Mouse (Mus musculus): ENCODE results near the gene Atp5l. TPM values are rescaled to one million over a fixed set of nuclear protein-coding genes. Genes with fewer than 3 reads are reported as not detected.

Gene Atp5l
- polyA plus RNA-seq, 1 experiment: 166 TPM

- Histone ChIP-seq H3K27me3 (ENCODE audit: control insufficient read depth, insufficient read depth, low read length, poor library complexity, severe bottlenecking) (no peaks in the 10 kb centered on the region), H3K9me3 (replicated peaks; ENCODE audit: control insufficient read depth, insufficient read depth, low read length, poor library complexity, severe bottlenecking) (no peaks in the 10 kb centered on the region), H3K27ac (ENCODE audit: insufficient read depth, low read length) (no peak overlapping the region), H3K9ac (ENCODE audit: low read depth, poor library complexity, severe bottlenecking) (no peak overlapping the region), H3K4me1 (ENCODE audit: control insufficient read depth, insufficient read depth, low read length) (peaks cover 1% of the 10 kb centered on the region), H3K36me3 (ENCODE audit: control insufficient read depth, insufficient read depth, low read length, poor library complexity, severe bottlenecking) (peaks cover 7% of the 10 kb centered on the region), H3K4me3 (ENCODE audit: low read depth, low read length) (no peak overlapping the region)
- TF ChIP-seq CTCF (IDR thresholded peaks at IDR 0.05; ENCODE audit: low read depth, low read length): no peak
- no peak for TF ChIP-seq EP300 (IDR thresholded peaks at IDR 0.05; ENCODE audit: insufficient read depth, low read depth, low read length)
- TF ChIP-seq POLR2A (IDR thresholded peaks at IDR 0.05; ENCODE audit: insufficient read depth, low read length): no peak
Observed at GRCm38 (mm10) chr9:44875476-44875875, 45.1 kb downstream of the Atp5l start.

- no peak overlapping the region for H3K9ac ChIP-seq (ENCODE audit: low read depth, poor library complexity, severe bottlenecking)
- no peak overlapping the region for H3K4me3 ChIP-seq (ENCODE audit: low read depth, low read length)
- H3K36me3 ChIP-seq (ENCODE audit: control insufficient read depth, insufficient read depth, low read length, poor library complexity, severe bottlenecking): peaks cover 7% of the 10 kb centered on the region
- H3K9me3 ChIP-seq (replicated peaks; ENCODE audit: control insufficient read depth, insufficient read depth, low read length, poor library complexity, severe bottlenecking): no peaks in the 10 kb centered on the region
- no peak overlapping the region for H3K27ac ChIP-seq (ENCODE audit: insufficient read depth, low read length)
- no peaks in the 10 kb centered on the region for H3K27me3 ChIP-seq (ENCODE audit: control insufficient read depth, insufficient read depth, low read length, poor library complexity, severe bottlenecking)
- H3K4me1 ChIP-seq (ENCODE audit: control insufficient read depth, insufficient read depth, low read length): peaks cover 1% of the 10 kb centered on the region
- TF ChIP-seq CTCF (IDR thresholded peaks at IDR 0.05; ENCODE audit: low read depth, low read length) (no peak), EP300 (IDR thresholded peaks at IDR 0.05; ENCODE audit: insufficient read depth, low read depth, low read length) (no peak), POLR2A (IDR thresholded peaks at IDR 0.05; ENCODE audit: insufficient read depth, low read length) (no peak)
Observed at GRCm38 (mm10) chr9:44874198-44874597, 46.3 kb downstream of the Atp5l start.

DNA sequence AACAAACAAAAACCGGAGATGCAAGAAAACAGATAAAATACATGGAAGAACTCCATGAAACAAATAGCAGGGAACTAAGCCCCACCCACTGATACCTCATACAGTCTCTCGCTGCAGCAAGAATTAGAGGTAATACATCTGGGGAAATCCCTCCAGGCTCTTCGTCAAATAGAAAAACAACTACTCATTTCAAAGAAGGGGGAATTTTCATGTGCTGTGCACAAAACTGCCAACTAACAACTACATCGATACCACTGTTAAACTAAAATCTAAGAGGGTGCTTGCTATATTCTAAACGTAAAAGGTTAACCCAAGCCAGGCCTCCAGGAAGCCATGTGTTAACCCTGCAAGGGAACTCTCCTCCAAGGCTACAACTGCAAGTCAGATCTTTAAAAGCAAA, 46.9 kb downstream of the Atp5l start:
- peaks cover 1% of the 10 kb centered on the region for H3K4me1 ChIP-seq (ENCODE audit: control insufficient read depth, insufficient read depth, low read length)
- peaks cover 7% of the 10 kb centered on the region for H3K36me3 ChIP-seq (ENCODE audit: control insufficient read depth, insufficient read depth, low read length, poor library complexity, severe bottlenecking)
- no peak for TF ChIP-seq CTCF (IDR thresholded peaks at IDR 0.05; ENCODE audit: low read depth, low read length)
- TF ChIP-seq POLR2A (IDR thresholded peaks at IDR 0.05; ENCODE audit: insufficient read depth, low read length): no peak
- TF ChIP-seq EP300 (IDR thresholded peaks at IDR 0.05; ENCODE audit: insufficient read depth, low read depth, low read length): no peak
- H3K9me3 ChIP-seq (replicated peaks; ENCODE audit: control insufficient read depth, insufficient read depth, low read length, poor library complexity, severe bottlenecking): no peaks in the 10 kb centered on the region
- no peak overlapping the region for H3K4me3 ChIP-seq (ENCODE audit: low read depth, low read length)
- no peaks in the 10 kb centered on the region for H3K27me3 ChIP-seq (ENCODE audit: control insufficient read depth, insufficient read depth, low read length, poor library complexity, severe bottlenecking)
- H3K9ac ChIP-seq (ENCODE audit: low read depth, poor library complexity, severe bottlenecking): no peak overlapping the region
- no peak overlapping the region for H3K27ac ChIP-seq (ENCODE audit: insufficient read depth, low read length)

- no peak overlapping the region for H3K27ac ChIP-seq (ENCODE audit: insufficient read depth, low read length)
- no peaks in the 10 kb centered on the region for H3K9me3 ChIP-seq (replicated peaks; ENCODE audit: control insufficient read depth, insufficient read depth, low read length, poor library complexity, severe bottlenecking)
- TF ChIP-seq EP300 (IDR thresholded peaks at IDR 0.05; ENCODE audit: insufficient read depth, low read depth, low read length): no peak
- no peak for TF ChIP-seq POLR2A (IDR thresholded peaks at IDR 0.05; ENCODE audit: insufficient read depth, low read length)
- no peak for TF ChIP-seq CTCF (IDR thresholded peaks at IDR 0.05; ENCODE audit: low read depth, low read length)
- H3K4me1 ChIP-seq (ENCODE audit: control insufficient read depth, insufficient read depth, low read length): no peaks in the 10 kb centered on the region
- H3K27me3 ChIP-seq (ENCODE audit: control insufficient read depth, insufficient read depth, low read length, poor library complexity, severe bottlenecking): no peaks in the 10 kb centered on the region
- no peak overlapping the region for H3K9ac ChIP-seq (ENCODE audit: low read depth, poor library complexity, severe bottlenecking)
- no peak overlapping the region for H3K4me3 ChIP-seq (ENCODE audit: low read depth, low read length)
- H3K36me3 ChIP-seq (ENCODE audit: control insufficient read depth, insufficient read depth, low read length, poor library complexity, severe bottlenecking): peaks cover 13% of the 10 kb centered on the region
Observed at GRCm38 (mm10) chr9:44868336-44869094, 52.0 kb downstream of the Atp5l start.

DNA sequence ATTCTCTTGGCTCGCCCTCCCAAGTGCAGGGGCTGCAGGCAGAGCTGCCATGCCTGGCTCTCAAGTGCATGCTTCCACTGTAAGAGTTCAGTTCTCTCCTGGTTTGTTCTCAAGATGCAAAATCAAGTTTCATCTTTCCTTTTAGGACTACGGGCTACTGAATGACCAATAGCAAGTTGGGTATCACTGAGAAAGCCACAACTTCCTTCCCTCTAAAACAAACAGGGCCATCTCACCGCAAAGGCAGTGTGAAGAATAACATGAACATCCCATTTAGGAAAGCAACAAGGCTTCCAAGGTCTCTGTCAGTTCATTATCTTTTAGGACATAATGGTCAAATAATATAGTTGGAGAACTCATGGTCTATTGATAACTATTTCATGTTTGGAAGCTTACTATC, 52.9 kb downstream of the Atp5l start:
- TF ChIP-seq POLR2A (IDR thresholded peaks at IDR 0.05; ENCODE audit: insufficient read depth, low read length) (no peak), EP300 (IDR thresholded peaks at IDR 0.05; ENCODE audit: insufficient read depth, low read depth, low read length) (no peak), CTCF (IDR thresholded peaks at IDR 0.05; ENCODE audit: low read depth, low read length) (no peak)
- no peaks in the 10 kb centered on the region for H3K4me1 ChIP-seq (ENCODE audit: control insufficient read depth, insufficient read depth, low read length)
- no peak overlapping the region for H3K27ac ChIP-seq (ENCODE audit: insufficient read depth, low read length)
- no peaks in the 10 kb centered on the region for H3K27me3 ChIP-seq (ENCODE audit: control insufficient read depth, insufficient read depth, low read length, poor library complexity, severe bottlenecking)
- peaks cover 13% of the 10 kb centered on the region for H3K36me3 ChIP-seq (ENCODE audit: control insufficient read depth, insufficient read depth, low read length, poor library complexity, severe bottlenecking)
- H3K9ac ChIP-seq (ENCODE audit: low read depth, poor library complexity, severe bottlenecking): no peak overlapping the region
- H3K9me3 ChIP-seq (replicated peaks; ENCODE audit: control insufficient read depth, insufficient read depth, low read length, poor library complexity, severe bottlenecking): 0 out of 2 replicates have a peak, but pooled peaks cover 2% of the 10 kb centered on the region
- no peak overlapping the region for H3K4me3 ChIP-seq (ENCODE audit: low read depth, low read length)

- TF ChIP-seq CTCF (IDR thresholded peaks at IDR 0.05; ENCODE audit: low read depth, low read length) (no peak), EP300 (IDR thresholded peaks at IDR 0.05; ENCODE audit: insufficient read depth, low read depth, low read length) (no peak), POLR2A (IDR thresholded peaks at IDR 0.05; ENCODE audit: insufficient read depth, low read length) (no peak)
- Histone ChIP-seq H3K4me3 (ENCODE audit: low read depth, low read length) (no peak overlapping the region), H3K27me3 (ENCODE audit: control insufficient read depth, insufficient read depth, low read length, poor library complexity, severe bottlenecking) (no peaks in the 10 kb centered on the region), H3K36me3 (ENCODE audit: control insufficient read depth, insufficient read depth, low read length, poor library complexity, severe bottlenecking) (peaks cover 11% of the 10 kb centered on the region), H3K27ac (ENCODE audit: insufficient read depth, low read length) (no peak overlapping the region), H3K9me3 (replicated peaks; ENCODE audit: control insufficient read depth, insufficient read depth, low read length, poor library complexity, severe bottlenecking) (peaks cover 10% of the 10 kb centered on the region), H3K4me1 (ENCODE audit: control insufficient read depth, insufficient read depth, low read length) (no peaks in the 10 kb centered on the region), H3K9ac (ENCODE audit: low read depth, poor library complexity, severe bottlenecking) (no peak overlapping the region)
Observed at GRCm38 (mm10) chr9:44866501-44867240, 53.9 kb downstream of the Atp5l start.

Other genes starting within 250 kb of the Atp5l start
- gene Treh, start 247.5 kb downstream of the Atp5l start, polyA plus RNA-seq (2011; ENCODE audit: insufficient read depth, insufficient read length, low read depth, missing spikeins): not detected in 2 replicates
- gene Phldb1, start 185.5 kb downstream of the Atp5l start, polyA plus RNA-seq (2011; ENCODE audit: insufficient read depth, insufficient read length, low read depth, missing spikeins): 19.0 and 22.3 TPM in 2 replicates
- 259 and 291 TPM in 2 replicates for gene Arcn1, start 152.9 kb downstream of the Atp5l start, polyA plus RNA-seq (2011; ENCODE audit: insufficient read depth, insufficient read length, low read depth, missing spikeins)
- gene Ift46, start 152.8 kb downstream of the Atp5l start, polyA plus RNA-seq (2011; ENCODE audit: insufficient read depth, insufficient read length, low read depth, missing spikeins): 329 and 336 TPM in 2 replicates
- 1.5 and 2.0 TPM in 2 replicates for gene Tmem25, start 121.4 kb downstream of the Atp5l start, polyA plus RNA-seq (2011; ENCODE audit: insufficient read depth, insufficient read length, low read depth, missing spikeins)
- not detected in 2 replicates for gene Ttc36, start 117.7 kb downstream of the Atp5l start, polyA plus RNA-seq (2011; ENCODE audit: insufficient read depth, insufficient read length, low read depth, missing spikeins)
- 59.5 and 71.4 TPM in 2 replicates for gene Kmt2a, start 39.4 kb downstream of the Atp5l start, polyA plus RNA-seq (2011; ENCODE audit: insufficient read depth, insufficient read length, low read depth, missing spikeins)
- 37.4 and 45.9 TPM in 2 replicates for gene Ube4a, start 44.9 kb upstream of the Atp5l start, polyA plus RNA-seq (2011; ENCODE audit: insufficient read depth, insufficient read length, low read depth, missing spikeins)
- not detected in 2 replicates for gene Cd3g, start 59.7 kb upstream of the Atp5l start, polyA plus RNA-seq (2011; ENCODE audit: insufficient read depth, insufficient read length, low read depth, missing spikeins)
- not detected in 2 replicates for gene Cd3d, start 61.0 kb upstream of the Atp5l start, polyA plus RNA-seq (2011; ENCODE audit: insufficient read depth, insufficient read length, low read depth, missing spikeins)
- gene Cd3e, start 88.9 kb upstream of the Atp5l start, polyA plus RNA-seq (2011; ENCODE audit: insufficient read depth, insufficient read length, low read depth, missing spikeins): not detected in 2 replicates
- gene Mpzl2, start 119.1 kb upstream of the Atp5l start, polyA plus RNA-seq (2011; ENCODE audit: insufficient read depth, insufficient read length, low read depth, missing spikeins): 58.9 and 64.3 TPM in 2 replicates
- gene Mpzl3, start 134.4 kb upstream of the Atp5l start, polyA plus RNA-seq (2011; ENCODE audit: insufficient read depth, insufficient read length, low read depth, missing spikeins): 6.7 and 7.3 TPM in 2 replicates
- gene Jaml, start 158.4 kb upstream of the Atp5l start, polyA plus RNA-seq (2011; ENCODE audit: insufficient read depth, insufficient read length, low read depth, missing spikeins): not detected in 2 replicates
- gene Scn2b, start 197.0 kb upstream of the Atp5l start, polyA plus RNA-seq (2011; ENCODE audit: insufficient read depth, insufficient read length, low read depth, missing spikeins): 0.60 and 0.88 TPM in 2 replicates
- 0.35 and 0.40 TPM in 2 replicates for gene Scn4b, start 217.7 kb upstream of the Atp5l start, polyA plus RNA-seq (2011; ENCODE audit: insufficient read depth, insufficient read length, low read depth, missing spikeins)

Data from ES-Bruce4 (cell line).